Mouse (Mus musculus) forebrain, embryonic 15.5 days (tissue): ENCODE data around the gene 4930568D16Rik. TPM values are rescaled to one million over a fixed set of nuclear protein-coding genes. Genes with fewer than 3 reads are reported as not detected.

ENCODE experiments used
- ATAC-seq: fragments of 200-750 bp; cut with Nextera tagmentation; replicated peaks from 2 replicates; pipeline ENCODE4 v1.8.0; 2017; ENCODE audit warnings: mild to moderate bottlenecking, moderate TSS enrichment, moderate library complexity
- H3K27ac ChIP-seq: fragments of 300-500 bp; sonication (generic); replicated peaks from 2 replicates; pipeline ENCODE4 v1.5.1; 2015; ENCODE audit warnings: mild to moderate bottlenecking, inconsistent platforms
- H3K27me3 ChIP-seq: fragments of 300-500 bp; sonication (generic); 2 replicates; pipeline ENCODE4 v1.6.1; 2015; ENCODE audit warnings: inconsistent platforms
- H3K36me3 ChIP-seq: fragments of 300-500 bp; sonication (generic); 2 replicates; pipeline ENCODE4 v1.6.1; 2015; ENCODE audit warnings: mild to moderate bottlenecking, inconsistent platforms
- H3K4me1 ChIP-seq: fragments of 300-500 bp; sonication (generic); 2 replicates; pipeline ENCODE4 v1.6.1; 2015; ENCODE audit warnings: inconsistent platforms
- H3K4me2 ChIP-seq: fragments of 300-500 bp; sonication (generic); replicated peaks from 2 replicates; pipeline ENCODE4 v1.6.1; 2015; ENCODE audit warnings: mild to moderate bottlenecking, inconsistent platforms
- H3K4me3 ChIP-seq: fragments of 300-500 bp; sonication (generic); 2 replicates; pipeline ENCODE4 v1.5.1; 2015; ENCODE audit warnings: mild to moderate bottlenecking, inconsistent platforms
- H3K9ac ChIP-seq: fragments of 300-500 bp; sonication (generic); replicated peaks from 2 replicates; pipeline ENCODE4 v1.6.1; 2015; ENCODE audit warnings: mild to moderate bottlenecking, inconsistent platforms
- H3K9me3 ChIP-seq: fragments of 300-500 bp; sonication (generic); 2 replicates; pipeline ENCODE4 v1.6.1; 2016; ENCODE audit warnings: inconsistent platforms
- WGBS: fragments of 180-500 bp; shearing (Covaris S2); methylation state at CpG from one replicate; pipeline ENCODE4 v1.1.7; 2015; ENCODE audit warnings: mixed read lengths; 5-methylcytosine and 5-hydroxymethylcytosine counted together
- polyA plus RNA-seq: library from polyadenylated mRNA; unstranded; fragments of >200 nt; fragmentation: Nextera tagmentation; extraction: Ambion mirVana; gene quantifications from 2 replicates; pipeline ENCODE4 v1.2.1, GENCODE M21; 2015

4930568D16Rik gene
- not detected in 2 replicates for polyA plus RNA-seq

- H3K27ac ChIP-seq = no peak within 1 kb of the TSS
- H3K9ac ChIP-seq = no peak within 1 kb of the TSS
- 79% methylated on average over 2 of the region's 2 CpGs for WGBS
- H3K4me2 ChIP-seq = no peak within 1 kb of the TSS
- no peaks in the 10 kb centered on the region for H3K27me3 ChIP-seq
- no peaks in the 10 kb centered on the region for H3K9me3 ChIP-seq
- H3K36me3 ChIP-seq = no peaks in the 10 kb centered on the region
- no peak for ATAC-seq
- no peaks in the 10 kb centered on the region for H3K4me1 ChIP-seq
- H3K4me3 ChIP-seq = no peak within 1 kb of the TSS
Observed at GRCm38 (mm10) chr2:35367629-35368028, at the start of gene 4930568D16Rik. Gene 4930568D16Rik, minus strand, starts transcription at chr2:35367729.

DNA sequence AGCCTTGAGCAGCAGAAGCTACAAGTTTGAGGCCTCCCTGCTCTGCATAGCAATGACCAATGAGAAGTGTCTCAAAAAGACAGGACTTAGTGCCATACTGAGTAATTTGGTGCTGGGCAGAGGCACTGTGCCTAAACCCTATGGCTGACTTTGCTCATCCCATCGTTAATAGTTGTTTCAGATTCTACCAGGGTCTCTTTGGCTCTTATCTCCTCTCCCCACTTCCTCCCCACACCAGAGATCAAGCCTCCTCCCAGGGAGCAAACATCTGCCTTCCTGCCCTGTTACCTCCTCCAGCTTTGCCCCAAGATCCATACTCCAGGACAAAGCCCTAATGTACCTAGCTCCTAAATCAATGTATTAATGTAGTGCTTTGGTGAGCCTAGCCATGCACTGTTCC, 49.7 kb upstream of the 4930568D16Rik start:
- Histone ChIP-seq H3K4me2 (no peak overlapping the region), H3K9me3 (no peaks in the 10 kb centered on the region), H3K27me3 (no peaks in the 10 kb centered on the region), H3K9ac (no peak overlapping the region), H3K4me3 (no peak overlapping the region), H3K4me1 (no peaks in the 10 kb centered on the region), H3K27ac (no peak overlapping the region), H3K36me3 (no peaks in the 10 kb centered on the region)
- no peak for ATAC-seq
- 78% methylated on average over 1 of the region's 1 CpGs for WGBS

DNA sequence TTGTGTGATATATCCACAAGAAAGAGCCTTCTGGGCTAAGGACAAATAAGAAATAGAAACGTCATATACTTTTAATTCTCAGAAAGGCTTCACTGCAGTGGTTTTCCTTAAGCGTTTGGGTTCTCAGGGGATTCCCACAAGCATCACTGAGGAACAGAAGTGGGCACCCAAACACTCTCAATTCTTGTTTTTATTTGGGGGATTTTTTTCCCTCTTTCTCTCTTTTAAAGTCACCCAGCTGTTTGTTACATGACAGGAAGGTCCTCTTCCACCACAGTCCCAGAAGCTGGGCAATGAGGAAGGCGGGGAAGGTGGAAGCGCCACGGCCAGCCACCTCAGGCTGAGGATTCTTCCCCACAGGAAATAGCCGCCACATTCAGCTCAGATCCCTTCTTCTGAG, 48.9 kb upstream of the 4930568D16Rik start:
- no peak for ATAC-seq
- Histone ChIP-seq H3K27ac (no peak overlapping the region), H3K9ac (no peak overlapping the region), H3K4me1 (no peaks in the 10 kb centered on the region), H3K27me3 (no peaks in the 10 kb centered on the region), H3K4me2 (no peak overlapping the region), H3K9me3 (no peaks in the 10 kb centered on the region), H3K4me3 (no peak overlapping the region), H3K36me3 (no peaks in the 10 kb centered on the region)
- 89% methylated on average over 6 of the region's 6 CpGs for WGBS

- no peaks in the 10 kb centered on the region for H3K36me3 ChIP-seq
- no peak overlapping the region for H3K4me2 ChIP-seq
- no peak overlapping the region for H3K9ac ChIP-seq
- H3K27ac ChIP-seq = no peak overlapping the region
- H3K9me3 ChIP-seq = no peaks in the 10 kb centered on the region
- no peaks in the 10 kb centered on the region for H3K27me3 ChIP-seq
- 90% methylated on average over 3 of the region's 3 CpGs for WGBS
- no peak overlapping the region for H3K4me3 ChIP-seq
- ATAC-seq = no peak
- no peaks in the 10 kb centered on the region for H3K4me1 ChIP-seq
Observed at GRCm38 (mm10) chr2:35412810-35413209, 45.3 kb upstream of the 4930568D16Rik start.

DNA sequence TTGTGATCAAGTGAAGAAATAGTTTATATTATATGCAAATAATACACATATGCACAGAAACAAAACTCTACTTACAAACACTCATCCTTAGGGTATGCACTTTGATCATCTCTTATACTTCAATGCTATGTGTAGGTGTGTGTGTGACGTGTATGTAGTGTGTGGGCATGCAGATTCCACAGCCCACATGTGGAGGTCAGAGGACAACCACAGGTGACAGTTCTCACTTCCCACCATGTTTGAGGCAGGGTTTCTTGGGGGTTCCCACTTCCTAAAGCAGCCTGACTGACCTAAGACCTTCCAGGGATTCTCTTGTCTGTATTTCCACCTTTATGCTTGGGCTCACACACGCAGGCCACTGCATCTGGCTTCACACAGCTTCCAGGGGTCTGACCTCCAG, 44.7 kb upstream of the 4930568D16Rik start:
- no peak overlapping the region for H3K27ac ChIP-seq
- H3K4me3 ChIP-seq = no peak overlapping the region
- no peaks in the 10 kb centered on the region for H3K27me3 ChIP-seq
- H3K9ac ChIP-seq = no peak overlapping the region
- no peaks in the 10 kb centered on the region for H3K4me1 ChIP-seq
- WGBS = 84% methylated on average over 2 of the region's 2 CpGs
- H3K9me3 ChIP-seq = no peaks in the 10 kb centered on the region
- no peak overlapping the region for H3K4me2 ChIP-seq
- ATAC-seq = no peak
- no peaks in the 10 kb centered on the region for H3K36me3 ChIP-seq

DNA sequence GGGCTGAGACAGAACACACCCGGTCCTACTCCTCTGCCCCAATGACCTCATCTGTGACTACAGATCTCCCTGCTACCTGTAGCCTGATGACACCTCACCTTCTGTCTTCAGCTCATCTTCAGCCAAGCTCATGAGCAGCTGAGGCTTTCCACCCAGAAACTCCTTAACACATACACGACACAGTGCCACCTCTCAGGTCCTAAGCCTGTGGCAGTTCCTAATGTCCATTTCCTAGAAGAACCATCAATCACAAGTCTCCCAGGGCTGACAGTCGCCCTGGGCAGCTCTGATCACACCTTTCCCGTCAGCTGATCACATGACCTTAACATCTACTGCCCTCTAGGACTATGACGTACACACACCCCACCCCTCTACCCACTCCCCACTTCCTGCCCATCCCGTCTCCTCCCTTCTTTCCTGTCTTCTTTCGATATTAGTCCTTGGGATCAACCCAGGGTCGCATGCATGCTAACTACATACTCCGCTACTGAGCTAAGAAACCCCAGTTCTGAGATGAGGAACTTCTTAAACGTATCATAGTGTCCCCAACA, 44.2 kb upstream of the 4930568D16Rik start:
- H3K36me3 ChIP-seq = no peaks in the 10 kb centered on the region
- H3K4me1 ChIP-seq = no peaks in the 10 kb centered on the region
- no peaks in the 10 kb centered on the region for H3K9me3 ChIP-seq
- H3K27me3 ChIP-seq = no peaks in the 10 kb centered on the region
- H3K27ac ChIP-seq = no peak overlapping the region
- 79% methylated on average over 10 of the region's 10 CpGs for WGBS
- H3K4me3 ChIP-seq = no peak overlapping the region
- ATAC-seq = no peak
- no peak overlapping the region for H3K4me2 ChIP-seq
- H3K9ac ChIP-seq = no peak overlapping the region

- H3K27ac ChIP-seq = no peak overlapping the region
- WGBS = 89% methylated on average over 6 of the region's 6 CpGs
- no peaks in the 10 kb centered on the region for H3K9me3 ChIP-seq
- no peak for ATAC-seq
- no peaks in the 10 kb centered on the region for H3K36me3 ChIP-seq
- H3K27me3 ChIP-seq = no peaks in the 10 kb centered on the region
- no peak overlapping the region for H3K9ac ChIP-seq
- H3K4me1 ChIP-seq = no peaks in the 10 kb centered on the region
- H3K4me2 ChIP-seq = no peak overlapping the region
- H3K4me3 ChIP-seq = no peak overlapping the region
Observed at GRCm38 (mm10) chr2:35409466-35409865, 41.9 kb upstream of the 4930568D16Rik start.

DNA sequence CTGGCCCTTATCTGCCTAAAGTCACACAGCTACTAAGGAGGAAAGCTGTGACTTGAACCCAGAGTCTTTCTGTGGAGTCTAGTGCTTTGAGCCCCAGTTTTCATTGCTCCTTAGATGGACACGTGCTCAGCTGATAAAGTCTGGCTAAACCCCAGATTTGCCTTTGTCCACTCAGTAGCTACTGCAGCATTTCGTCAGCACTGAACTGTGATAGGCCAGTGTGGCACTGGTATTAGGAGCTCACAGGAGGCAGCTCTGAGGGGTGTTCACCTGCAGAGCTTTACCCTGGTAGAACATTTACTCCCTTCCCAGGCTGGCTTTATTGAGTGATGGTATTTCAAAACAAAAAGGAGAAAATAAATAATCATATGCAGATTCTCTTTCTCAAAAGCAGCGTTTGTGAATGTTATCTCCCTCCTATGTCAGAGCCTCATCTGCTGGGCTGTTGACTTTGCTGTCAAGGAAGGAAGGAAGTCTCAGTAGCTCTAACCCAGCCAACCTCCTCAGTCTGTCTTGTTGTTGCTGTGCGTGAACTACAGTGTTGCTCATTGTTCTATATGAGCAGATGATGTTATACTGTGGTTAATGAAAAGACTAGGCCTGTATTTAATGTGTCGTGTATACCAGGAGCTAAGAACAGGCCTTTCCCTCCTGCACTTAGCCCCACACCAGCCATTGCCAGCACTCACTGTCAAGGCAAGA, 41.0 kb upstream of the 4930568D16Rik start:
- Histone ChIP-seq H3K36me3 (no peaks in the 10 kb centered on the region), H3K9ac (no peak overlapping the region), H3K4me2 (no peak overlapping the region), H3K4me1 (no peaks in the 10 kb centered on the region), H3K9me3 (no peaks in the 10 kb centered on the region), H3K27me3 (no peaks in the 10 kb centered on the region), H3K4me3 (no peak overlapping the region), H3K27ac (no peak overlapping the region)
- ATAC-seq = no peak
- 79% methylated on average over 5 of the region's 5 CpGs for WGBS

- H3K4me3 ChIP-seq = no peak overlapping the region
- no peaks in the 10 kb centered on the region for H3K4me1 ChIP-seq
- H3K4me2 ChIP-seq = no peak overlapping the region
- no peak overlapping the region for H3K27ac ChIP-seq
- H3K27me3 ChIP-seq = no peaks in the 10 kb centered on the region
- 83% methylated on average over 7 of the region's 7 CpGs for WGBS
- ATAC-seq = no peak
- H3K36me3 ChIP-seq = no peaks in the 10 kb centered on the region
- H3K9me3 ChIP-seq = no peaks in the 10 kb centered on the region
- no peak overlapping the region for H3K9ac ChIP-seq
Observed at GRCm38 (mm10) chr2:35407878-35408277, 40.3 kb upstream of the 4930568D16Rik start.

- Histone ChIP-seq H3K9me3 (no peaks in the 10 kb centered on the region), H3K27me3 (no peaks in the 10 kb centered on the region), H3K4me1 (no peaks in the 10 kb centered on the region), H3K4me2 (no peak overlapping the region), H3K4me3 (no peak overlapping the region), H3K9ac (no peak overlapping the region), H3K36me3 (no peaks in the 10 kb centered on the region), H3K27ac (no peak overlapping the region)
- ATAC-seq = no peak
- WGBS = 83% methylated on average over 6 of the region's 6 CpGs
Observed at GRCm38 (mm10) chr2:35407266-35407665, 39.7 kb upstream of the 4930568D16Rik start.

DNA sequence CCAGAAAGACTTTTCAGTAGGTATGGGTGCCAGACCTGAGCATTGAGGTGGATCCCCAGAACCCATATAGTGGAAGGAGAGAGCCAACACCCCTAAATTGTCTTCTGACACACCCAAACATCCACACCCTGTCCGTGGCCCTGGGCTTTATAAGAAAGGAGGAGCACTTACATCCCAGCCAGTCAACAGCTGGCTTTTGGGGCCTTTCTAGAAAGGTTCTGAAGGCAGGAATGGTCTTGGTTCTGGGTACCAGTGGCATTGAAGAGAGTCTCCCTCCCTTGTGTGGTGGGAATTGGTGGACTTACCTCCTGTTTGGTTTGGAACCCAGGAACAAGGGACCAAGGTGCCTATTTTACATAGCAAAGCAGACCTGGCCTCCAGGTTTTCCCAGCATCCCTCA, 39.1 kb upstream of the 4930568D16Rik start:
- no peak for ATAC-seq
- WGBS = 76% methylated on average over 1 of the region's 1 CpGs

DNA sequence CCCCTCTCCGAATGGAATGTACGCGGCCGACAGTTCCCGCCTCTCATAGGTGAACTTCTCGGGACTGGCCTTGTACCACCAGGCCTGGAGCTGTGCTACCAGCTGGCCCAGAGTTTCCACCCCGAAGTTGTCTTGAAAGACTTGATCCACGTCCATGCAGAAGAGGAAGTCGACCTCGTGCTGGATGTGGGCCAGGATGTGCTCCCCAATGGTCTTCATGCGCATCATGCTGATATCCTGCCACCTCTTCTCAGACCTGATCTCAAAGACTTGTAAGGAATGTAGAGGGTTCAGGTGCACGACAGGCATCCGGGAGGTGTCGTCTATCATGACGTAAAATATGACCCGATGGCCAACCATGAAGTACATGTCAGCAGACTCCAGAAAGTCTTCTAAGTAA, 34.9 kb upstream of the 4930568D16Rik start:
- H3K36me3 ChIP-seq = no peaks in the 10 kb centered on the region
- no peaks in the 10 kb centered on the region for H3K4me1 ChIP-seq
- H3K27ac ChIP-seq = no peak overlapping the region
- no peak overlapping the region for H3K4me2 ChIP-seq
- no peak overlapping the region for H3K9ac ChIP-seq
- 91% methylated on average over 16 of the region's 16 CpGs for WGBS
- no peaks in the 10 kb centered on the region for H3K27me3 ChIP-seq
- no peaks in the 10 kb centered on the region for H3K9me3 ChIP-seq
- no peak overlapping the region for H3K4me3 ChIP-seq
- no peak for ATAC-seq

More for the DNA sequence above, 39.1 kb upstream of the 4930568D16Rik start:
- no peaks in the 10 kb centered on the region for H3K36me3 ChIP-seq
- H3K27ac ChIP-seq = no peak overlapping the region
- H3K4me1 ChIP-seq = no peaks in the 10 kb centered on the region
- H3K9ac ChIP-seq = no peak overlapping the region
- no peaks in the 10 kb centered on the region for H3K9me3 ChIP-seq
- H3K27me3 ChIP-seq = no peaks in the 10 kb centered on the region
- no peak overlapping the region for H3K4me3 ChIP-seq
- no peak overlapping the region for H3K4me2 ChIP-seq

- no peak for ATAC-seq
- H3K27me3 ChIP-seq = no peaks in the 10 kb centered on the region
- H3K36me3 ChIP-seq = no peaks in the 10 kb centered on the region
- H3K4me1 ChIP-seq = peaks cover 5% of the 10 kb centered on the region; the same call in 1 of the 2 replicates
- H3K27ac ChIP-seq = no peak overlapping the region
- no peaks in the 10 kb centered on the region for H3K9me3 ChIP-seq
- H3K4me3 ChIP-seq = no peak overlapping the region
- WGBS = 91% methylated on average over 7 of the region's 7 CpGs
- no peak overlapping the region for H3K4me2 ChIP-seq
- H3K9ac ChIP-seq = no peak overlapping the region
Observed at GRCm38 (mm10) chr2:35400739-35401138, 33.2 kb upstream of the 4930568D16Rik start.
